Mouse (Mus musculus) layer of hippocampus, adult 11-12 months (tissue): ENCODE results near the gene Kiz.

ENCODE experiments used
- DNase-seq: peaks from one replicate; pipeline ENCODE4 v3.0.0; 2022; ENCODE audit warnings: low spot score

Gene Kiz

GRCm38 (mm10) chr2:146975453-146976028, 119.9 kb downstream of the Kiz start:
- no peak for DNase-seq

- DNase-seq, result no peak
Measured at GRCm38 (mm10) chr2:146982786-146983185, 127.1 kb downstream of the Kiz start.

- DNase-seq, result no peak
Measured at GRCm38 (mm10) chr2:146984831-146985230, 129.2 kb downstream of the Kiz start.

GRCm38 (mm10) chr2:146985807-146986206, 130.1 kb downstream of the Kiz start:
- DNase-seq, result no peak

- DNase-seq, result no peak
Measured at GRCm38 (mm10) chr2:146986429-146986828, 130.8 kb downstream of the Kiz start.

- DNase-seq, result no peak
Measured at GRCm38 (mm10) chr2:147007265-147007664, 151.6 kb downstream of the Kiz start.

- DNase-seq, result no peak
Measured at GRCm38 (mm10) chr2:147009084-147009483, 153.4 kb downstream of the Kiz start.

- DNase-seq, result no peak
Measured at GRCm38 (mm10) chr2:147010141-147010540, 154.5 kb downstream of the Kiz start.

- DNase-seq, result no peak
Measured at GRCm38 (mm10) chr2:147010952-147011351, 155.3 kb downstream of the Kiz start.

- no peak for DNase-seq
Measured at GRCm38 (mm10) chr2:147011474-147012140, 155.9 kb downstream of the Kiz start.

- peak; percentile 7 for DNase-seq
Measured at GRCm38 (mm10) chr2:147012141-147012622, 156.5 kb downstream of the Kiz start.

- DNase-seq, result peak; percentile 96
Measured at GRCm38 (mm10) chr2:147012623-147013184, 157.0 kb downstream of the Kiz start, which contains the start of gene Xrn2. Xrn2 (plus strand) TSS chr2:147012996.

- peak; percentile 51 for DNase-seq
Measured at GRCm38 (mm10) chr2:147013194-147013969, 157.7 kb downstream of the Kiz start.

GRCm38 (mm10) chr2:147014101-147014886, 158.6 kb downstream of the Kiz start:
- DNase-seq, result no peak
